Mouse (Mus musculus): ENCODE data around the gene Slc39a7.
A peak's percentile ranks its signal among the peaks of the same experiment; 100 is the strongest.
"Not testable (repeated sequence)": the region's sequence is repeated elsewhere in the genome, so short reads cannot be mapped to it uniquely, and the experiment has no call there.

Gene Slc39a7

DNA sequence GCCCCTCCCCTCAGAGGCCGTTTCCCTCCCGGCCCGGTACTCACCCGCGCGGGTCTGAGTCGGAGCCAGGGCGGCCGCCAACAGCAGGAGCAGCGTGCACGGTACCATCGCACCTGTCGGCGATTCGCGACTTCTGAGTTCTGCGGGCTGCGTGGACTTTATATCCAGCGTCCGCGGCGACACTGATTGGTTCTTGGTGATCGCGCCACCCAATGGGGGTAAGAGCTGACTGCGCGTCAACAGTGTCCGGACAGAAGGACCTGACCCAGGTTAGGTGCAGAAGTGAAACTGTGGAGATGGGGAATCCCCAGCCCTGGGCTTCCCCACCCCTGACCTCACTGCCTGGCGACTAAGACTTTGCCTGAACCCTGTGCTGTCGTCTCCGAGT lies 31.3 kb downstream of the Slc39a7 start, which contains the start of gene H2-K1:
Gene H2-K1, minus strand, starts transcription at position 198 of the 388 bp plus-strand sequence.
- DNase-seq (ENCODE audit: low read depth, low spot score): peak; percentile 82

GRCm38 (mm10) chr17:33999341-34000149 lies 31.9 kb downstream of the Slc39a7 start:
- DNase-seq (ENCODE audit: low read depth, low spot score): no peak

DNA sequence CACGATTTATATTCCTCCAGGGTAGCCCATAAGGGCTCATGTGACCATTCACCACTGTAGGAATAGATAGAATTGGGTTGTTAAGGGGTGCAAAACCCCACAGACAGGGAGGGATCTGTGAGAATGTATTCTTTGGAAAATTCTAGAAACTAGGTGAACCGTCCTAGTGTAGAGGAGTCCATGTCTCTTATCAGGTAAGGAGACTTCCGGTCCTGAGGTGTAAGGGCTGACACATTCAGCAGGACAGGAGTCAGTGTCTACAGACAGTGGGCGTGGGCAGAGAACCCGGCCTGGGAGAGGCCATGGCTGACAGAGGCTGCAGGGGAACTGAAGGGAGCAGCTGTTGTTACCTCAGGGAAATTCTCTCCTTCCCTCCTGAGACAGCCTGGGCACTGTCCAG lies 32.8 kb downstream of the Slc39a7 start:
- DNase-seq (ENCODE audit: low read depth, low spot score): not testable (repeated sequence)

- not testable (repeated sequence) for DNase-seq (ENCODE audit: low read depth, low spot score)
Observed at GRCm38 (mm10) chr17:33997025-33997424, 34.5 kb downstream of the Slc39a7 start.

DNA sequence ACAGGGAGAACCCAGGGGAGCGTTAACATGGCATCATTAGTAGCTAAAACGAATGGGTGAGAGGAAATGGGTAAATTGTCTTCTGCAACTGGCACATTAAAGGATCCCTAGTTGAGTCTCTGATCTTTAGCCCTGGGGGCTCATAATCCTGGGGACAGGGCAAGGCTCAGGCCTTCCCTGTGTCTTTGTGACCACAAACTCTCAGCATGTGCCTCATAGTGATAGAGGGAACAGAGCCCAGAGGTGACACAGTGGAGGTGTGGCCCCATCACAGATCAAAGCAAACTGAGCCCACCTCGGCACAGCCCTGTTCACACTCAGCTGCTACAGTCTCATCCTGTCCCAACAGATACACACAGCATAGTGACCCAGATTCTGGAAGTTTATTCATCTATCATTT lies 35.8 kb downstream of the Slc39a7 start:
- DNase-seq (ENCODE audit: low read depth, low spot score): no peak

DNA sequence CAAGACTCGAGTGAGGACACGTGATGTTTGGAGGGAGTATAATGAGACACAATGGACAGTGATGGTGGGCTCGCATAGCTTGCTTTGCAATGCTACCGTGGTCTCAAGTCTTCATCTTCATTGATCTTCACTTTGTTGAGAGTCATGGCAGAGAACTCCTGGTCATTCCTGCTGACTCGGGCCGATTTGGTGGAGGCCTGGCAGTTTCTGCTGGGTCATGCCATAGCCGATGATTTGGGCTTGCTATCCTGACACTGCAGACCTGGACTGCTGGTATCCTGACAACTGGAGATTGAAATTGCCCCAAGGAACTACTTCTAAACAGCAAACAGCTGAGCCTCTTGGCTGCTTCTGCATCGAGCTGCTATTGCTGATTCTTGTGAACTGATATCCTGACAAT lies 36.5 kb downstream of the Slc39a7 start:
- DNase-seq (ENCODE audit: low read depth, low spot score): no peak

GRCm38 (mm10) chr17:33991788-33992664 lies 39.5 kb downstream of the Slc39a7 start:
- DNase-seq (ENCODE audit: low read depth, low spot score): peak; percentile 73

GRCm38 (mm10) chr17:33982136-33982535 lies 49.3 kb downstream of the Slc39a7 start:
- DNase-seq (ENCODE audit: low read depth, low spot score): not testable (repeated sequence)

- not testable (repeated sequence) for DNase-seq (ENCODE audit: low read depth, low spot score)
Observed at GRCm38 (mm10) chr17:33981192-33981909, 50.1 kb downstream of the Slc39a7 start.

DNA sequence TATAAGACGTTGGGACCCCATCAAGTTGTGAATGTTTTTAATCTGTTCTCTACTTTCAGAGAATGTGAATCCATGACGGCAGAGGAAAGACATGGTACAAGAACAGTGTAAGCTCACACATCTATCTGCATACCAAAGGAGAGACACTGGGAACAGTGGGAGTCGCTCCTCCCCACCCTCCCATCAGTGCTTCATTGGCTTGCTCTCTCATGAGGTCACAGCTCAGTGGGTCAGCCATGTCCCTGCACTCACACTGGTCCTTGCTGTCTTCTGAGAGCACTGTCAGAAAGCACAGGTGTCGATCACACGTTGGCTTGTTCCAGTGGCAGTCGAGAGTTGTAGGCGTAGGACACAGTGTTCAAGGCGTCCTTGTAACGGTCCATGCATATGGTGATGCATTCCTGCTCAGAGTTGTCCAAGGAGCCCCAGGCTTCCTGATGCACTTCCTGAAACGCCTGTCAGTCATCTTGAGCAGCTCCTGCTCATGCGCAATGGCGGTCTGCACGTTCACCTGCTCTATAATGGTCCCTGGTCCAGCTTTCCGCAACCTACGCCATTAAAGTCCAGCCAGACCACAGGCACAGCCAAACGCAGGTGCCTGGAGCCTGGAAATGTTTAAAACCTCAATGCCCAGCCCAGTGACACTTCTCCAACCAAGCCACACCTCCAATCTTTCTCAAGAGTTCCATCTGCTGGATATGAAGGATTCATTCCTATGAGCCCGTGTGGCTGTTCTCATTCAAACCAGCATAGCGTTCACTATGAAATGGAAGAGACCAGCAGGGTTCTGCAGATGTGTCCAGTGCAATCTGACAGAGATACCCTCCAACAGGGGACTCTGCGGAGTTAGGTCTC lies 51.1 kb downstream of the Slc39a7 start:
- DNase-seq (ENCODE audit: low read depth, low spot score): no peak

GRCm38 (mm10) chr17:33979512-33980050 lies 51.9 kb downstream of the Slc39a7 start:
- no peak for DNase-seq (ENCODE audit: low read depth, low spot score)

GRCm38 (mm10) chr17:33978631-33979031 lies 52.9 kb downstream of the Slc39a7 start:
- DNase-seq (ENCODE audit: low read depth, low spot score): no peak

Measured in forelimb bud, embryonic 11.5 days (tissue).